Mouse (Mus musculus): ENCODE data around the gene Ifi213. TPM values are rescaled to one million over a fixed set of nuclear protein-coding genes. Genes with fewer than 3 reads are reported as not detected.
"Not testable (repeated sequence)": the region's sequence is repeated elsewhere in the genome, so short reads cannot be mapped to it uniquely, and the experiment has no call there.

Gene Ifi213
- total RNA-seq (2015; ENCODE audit: low replicate concordance) (4.6 TPM in 1 of 2 replicates, not detected in the other), total RNA-seq (2017; ENCODE audit: low replicate concordance) (1.3 and 2.2 TPM in 2 replicates)

DNA sequence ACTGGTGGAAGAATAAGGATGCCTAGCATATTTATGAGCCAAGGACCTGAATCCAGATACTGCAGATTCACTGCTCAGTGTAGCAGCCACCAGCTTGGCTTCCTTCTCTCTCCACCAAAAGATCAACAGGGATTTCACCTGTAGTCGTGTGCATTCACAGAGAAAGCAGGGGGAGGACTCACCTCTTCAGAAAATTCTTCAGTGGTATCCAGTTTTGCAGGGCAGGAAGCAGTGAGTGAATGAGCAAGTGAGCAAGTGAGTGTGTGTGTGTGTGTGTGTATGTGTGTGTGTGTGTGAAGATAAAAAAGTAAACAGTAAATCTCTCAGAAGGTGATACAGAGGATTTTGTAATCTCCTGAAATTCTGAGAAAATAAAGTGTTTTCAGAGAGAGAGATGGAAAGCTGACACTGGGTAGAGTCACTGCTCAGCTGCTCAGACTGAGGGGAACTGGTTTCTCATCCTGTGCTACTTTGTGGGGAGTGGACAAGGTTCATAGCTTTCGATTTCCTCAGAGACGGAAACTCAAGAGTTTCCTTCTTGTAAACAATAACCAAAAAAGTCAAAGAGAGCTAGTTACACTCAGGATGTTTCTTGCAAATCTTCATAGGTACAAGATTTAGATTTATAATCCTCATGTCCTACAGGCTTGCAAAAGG is at the start of gene Ifi213:
Gene Ifi213, minus strand, starts transcription at position 437 of the 657 bp plus-strand sequence.
- not testable (repeated sequence) for ATAC-seq (replicated peaks; ENCODE audit: low FRiP score, poor library complexity, severe bottlenecking)

DNA sequence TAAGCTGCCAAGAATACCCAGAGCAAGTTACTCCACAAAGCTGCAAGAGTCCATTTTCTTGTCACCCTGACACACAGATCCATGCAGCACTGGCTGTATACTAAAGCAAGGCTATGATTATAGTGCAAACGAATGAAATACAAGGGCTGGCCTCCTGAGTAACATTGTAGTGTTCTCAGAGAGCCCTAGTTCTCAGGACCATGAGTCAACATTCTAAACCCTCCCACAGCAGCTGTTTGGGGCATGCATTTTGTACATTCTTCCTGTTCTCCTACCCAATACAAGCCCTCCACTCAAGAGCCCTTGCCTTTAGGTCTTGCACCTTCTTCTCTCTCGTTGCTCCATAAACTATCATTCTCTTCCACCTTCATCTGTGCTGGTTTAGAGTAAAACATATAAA is 46.3 kb upstream of the Ifi213 start:
- no peak for ATAC-seq (replicated peaks; ENCODE audit: low FRiP score, poor library complexity, severe bottlenecking)

DNA sequence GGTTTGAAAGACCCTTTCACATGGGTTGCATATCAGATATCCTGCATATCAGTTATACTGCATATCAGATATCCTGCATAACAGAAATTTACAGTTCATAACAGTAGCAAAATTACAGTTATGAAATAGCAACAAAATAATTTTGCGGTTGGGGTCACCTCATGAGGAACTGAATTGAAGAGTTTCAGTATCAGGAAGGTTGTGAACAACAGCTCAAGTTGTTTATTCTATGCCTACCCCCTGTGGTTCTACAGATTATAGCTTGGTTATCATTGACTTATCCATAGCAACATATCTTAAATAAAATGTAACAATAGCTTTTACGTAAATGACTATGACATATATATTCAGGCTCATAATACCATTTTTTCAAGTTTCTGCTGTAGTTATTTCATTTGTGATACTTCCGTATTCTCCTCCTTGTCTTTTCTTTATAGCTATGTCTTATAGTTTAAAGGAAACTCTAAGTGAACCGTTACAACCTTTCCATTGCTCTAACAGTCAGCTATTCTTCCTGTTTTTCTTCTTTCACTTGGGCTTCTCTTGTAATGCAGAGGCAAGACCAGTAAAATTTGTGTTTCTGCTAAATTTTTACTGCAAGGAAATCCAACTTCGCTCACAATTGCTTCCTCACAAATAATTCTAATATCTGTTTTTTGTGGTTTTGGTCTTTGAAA is 35.0 kb upstream of the Ifi213 start:
- ATAC-seq (replicated peaks; ENCODE audit: low FRiP score, poor library complexity, severe bottlenecking), result no peak

DNA sequence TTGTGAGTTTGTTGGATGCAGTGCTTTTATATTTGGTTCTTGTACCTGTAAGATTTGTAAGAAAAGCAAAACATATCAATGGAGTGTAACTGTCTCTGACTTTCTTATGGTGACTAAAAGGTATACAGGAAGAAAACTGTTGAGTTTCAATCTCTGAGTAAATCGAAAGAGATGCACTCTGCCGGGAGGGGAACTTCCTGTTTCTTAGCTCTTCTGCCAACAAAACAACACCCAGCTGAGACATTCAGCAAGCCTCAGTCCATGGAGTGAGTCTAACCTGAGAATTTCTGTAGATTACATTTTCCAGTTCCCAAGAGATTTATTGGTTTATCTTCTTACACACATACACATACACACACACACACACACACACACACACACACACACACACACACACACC is 31.5 kb upstream of the Ifi213 start, which contains the start of gene Ifi209:
Gene Ifi209, plus strand, starts transcription at position 296 of the 400 bp plus-strand sequence.
- ATAC-seq (replicated peaks; ENCODE audit: low FRiP score, poor library complexity, severe bottlenecking), result not testable (repeated sequence)

DNA sequence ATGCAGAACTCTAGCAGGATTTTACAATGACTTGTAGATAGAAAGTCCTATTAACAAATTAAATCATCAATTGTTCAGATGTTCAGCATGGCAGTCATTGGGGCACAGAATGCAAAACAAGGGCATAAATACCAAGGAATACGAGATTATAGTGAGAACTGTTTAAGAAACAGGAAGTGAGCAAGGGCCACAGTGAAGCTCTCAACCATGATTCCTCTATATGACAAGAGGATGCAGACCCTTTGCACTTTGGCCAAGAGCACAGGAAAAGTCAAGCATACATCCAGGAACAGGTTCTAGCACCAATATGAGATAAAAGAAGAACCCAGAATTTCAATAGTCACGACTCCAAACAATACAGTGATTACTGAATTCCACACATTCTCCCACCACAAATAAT is 27.6 kb upstream of the Ifi213 start:
- ATAC-seq (replicated peaks; ENCODE audit: low FRiP score, poor library complexity, severe bottlenecking), result no peak

DNA sequence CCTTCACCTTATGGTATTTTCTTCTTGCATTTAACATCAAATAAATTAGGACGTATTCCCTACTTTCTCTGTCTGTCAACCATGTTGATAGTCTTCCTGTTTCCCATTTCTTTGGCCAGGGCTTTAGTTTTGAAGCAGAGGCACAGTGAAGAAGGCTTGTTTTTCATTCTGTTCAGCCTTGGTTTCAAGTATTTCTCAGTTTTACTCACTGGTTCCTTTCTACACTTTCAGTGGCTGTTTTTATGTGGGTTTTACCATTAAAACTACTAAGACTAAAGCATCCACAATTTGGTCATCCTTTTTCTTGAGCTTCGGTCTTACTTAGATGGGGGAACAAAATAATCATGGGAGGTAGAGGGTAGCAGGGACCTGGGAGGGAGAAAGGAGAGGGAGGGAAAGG is 25.0 kb upstream of the Ifi213 start:
- no peak for ATAC-seq (replicated peaks; ENCODE audit: low FRiP score, poor library complexity, severe bottlenecking)

DNA sequence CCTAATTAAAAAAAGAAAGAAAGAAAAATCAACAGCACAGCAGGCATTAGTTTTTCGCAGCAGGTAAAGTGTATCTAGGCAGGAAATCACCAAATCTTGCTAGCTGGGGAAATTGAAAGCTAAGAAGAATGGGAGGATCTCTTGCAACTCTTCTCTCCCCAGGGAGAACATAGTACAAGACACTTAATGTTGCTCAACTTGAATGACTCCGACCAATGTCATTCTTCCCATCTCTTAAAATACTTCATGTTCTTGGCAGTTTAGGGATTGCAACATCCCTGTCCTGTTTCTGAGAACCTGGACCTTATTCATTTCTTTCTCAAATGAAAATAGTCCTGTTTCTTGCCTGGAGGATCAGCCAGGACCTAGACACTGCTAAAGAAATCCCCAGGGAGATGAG is 23.1 kb upstream of the Ifi213 start:
- ATAC-seq (replicated peaks; ENCODE audit: low FRiP score, poor library complexity, severe bottlenecking), result not testable (repeated sequence)

DNA sequence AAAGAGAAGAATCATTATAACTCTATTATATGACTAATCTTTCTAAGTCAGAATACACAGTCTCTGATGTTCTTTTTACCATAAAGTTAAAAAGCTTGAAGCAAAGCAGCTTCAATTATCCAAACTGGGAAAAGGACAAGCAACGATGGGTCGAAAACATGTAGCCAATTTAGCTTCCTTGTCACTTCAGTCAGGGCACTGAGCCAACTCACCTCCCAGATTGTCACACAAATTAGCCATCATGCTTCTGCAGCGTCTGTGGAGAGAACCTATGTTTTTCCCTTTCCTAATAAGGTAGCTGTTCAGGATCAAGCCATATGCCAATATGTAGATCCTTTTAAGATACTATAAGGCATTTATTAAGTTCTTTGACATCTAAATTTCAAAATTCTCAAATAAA is 11.2 kb upstream of the Ifi213 start:
- ATAC-seq (replicated peaks; ENCODE audit: low FRiP score, poor library complexity, severe bottlenecking), result not testable (repeated sequence)

DNA sequence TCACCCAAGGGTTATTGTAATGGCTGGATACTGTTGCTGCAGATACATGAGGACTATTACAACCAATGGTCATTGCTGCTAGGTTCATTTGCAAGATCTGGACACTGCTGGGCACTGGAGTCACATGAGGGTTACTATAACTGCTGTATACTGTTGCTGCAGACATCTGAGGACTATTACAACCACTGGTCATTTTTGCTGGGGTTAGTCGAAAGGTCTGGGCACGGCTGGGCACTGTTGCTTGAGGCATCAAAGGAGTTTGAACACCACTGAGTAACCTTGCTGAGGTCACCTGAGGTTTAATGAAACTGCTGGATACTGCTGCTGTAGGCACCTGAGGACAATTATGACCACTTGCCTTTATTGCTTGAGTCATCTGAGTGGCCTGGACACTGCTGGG is 9.4 kb downstream of the Ifi213 start:
- ATAC-seq (replicated peaks; ENCODE audit: low FRiP score, poor library complexity, severe bottlenecking), result not testable (repeated sequence)

DNA sequence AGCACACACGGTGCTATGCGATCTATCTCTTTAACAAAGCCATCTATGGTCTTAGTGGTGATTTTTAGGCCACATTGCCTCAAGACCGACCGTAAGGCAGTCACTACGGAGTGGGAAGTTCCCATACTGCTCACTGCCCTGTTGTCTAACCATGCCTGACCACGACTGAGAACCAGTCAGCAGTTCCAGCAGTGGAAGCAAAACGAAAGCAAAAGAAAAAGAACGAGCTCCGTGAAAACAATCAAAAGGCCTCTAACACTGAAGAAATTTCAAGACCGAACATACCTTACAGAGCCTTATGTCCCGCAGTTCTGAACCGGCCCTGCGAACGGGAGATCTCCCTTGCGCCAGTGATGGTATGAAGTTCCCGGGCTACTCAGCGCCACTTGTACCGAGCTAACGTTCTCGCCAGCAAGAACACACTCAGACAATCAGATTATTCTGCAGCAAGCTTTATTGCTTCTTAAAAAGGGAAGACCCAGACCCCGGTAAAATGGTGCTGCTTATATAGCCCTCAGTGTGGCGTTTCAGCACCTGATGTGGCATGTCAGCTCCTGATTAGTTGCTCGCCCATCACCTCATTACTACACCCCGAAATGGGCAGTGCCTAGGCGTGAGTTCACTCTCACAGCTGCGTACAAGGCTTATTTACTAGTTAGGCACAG is 19.0 kb downstream of the Ifi213 start:
- ATAC-seq (replicated peaks; ENCODE audit: low FRiP score, poor library complexity, severe bottlenecking), result no peak

DNA sequence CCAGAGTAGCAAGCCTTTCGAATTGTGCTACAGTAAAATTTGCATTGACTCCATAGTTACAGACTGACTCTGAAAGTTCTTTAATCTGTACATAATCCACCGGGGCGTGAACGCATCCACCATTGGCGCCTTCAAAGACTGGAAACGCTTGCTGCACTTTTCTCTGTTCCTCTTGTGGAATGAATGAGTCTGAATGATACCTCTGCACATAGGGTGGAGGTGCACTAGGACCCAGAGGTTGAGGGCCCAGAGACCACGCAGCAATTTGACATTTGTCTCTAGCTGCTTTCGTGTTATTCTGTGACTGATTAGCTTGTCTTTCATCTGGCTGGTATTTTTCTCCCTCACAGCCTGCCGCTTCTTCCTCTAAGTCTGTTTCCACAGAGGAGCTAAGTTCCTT is 20.0 kb downstream of the Ifi213 start:
- no peak for ATAC-seq (replicated peaks; ENCODE audit: low FRiP score, poor library complexity, severe bottlenecking)

DNA sequence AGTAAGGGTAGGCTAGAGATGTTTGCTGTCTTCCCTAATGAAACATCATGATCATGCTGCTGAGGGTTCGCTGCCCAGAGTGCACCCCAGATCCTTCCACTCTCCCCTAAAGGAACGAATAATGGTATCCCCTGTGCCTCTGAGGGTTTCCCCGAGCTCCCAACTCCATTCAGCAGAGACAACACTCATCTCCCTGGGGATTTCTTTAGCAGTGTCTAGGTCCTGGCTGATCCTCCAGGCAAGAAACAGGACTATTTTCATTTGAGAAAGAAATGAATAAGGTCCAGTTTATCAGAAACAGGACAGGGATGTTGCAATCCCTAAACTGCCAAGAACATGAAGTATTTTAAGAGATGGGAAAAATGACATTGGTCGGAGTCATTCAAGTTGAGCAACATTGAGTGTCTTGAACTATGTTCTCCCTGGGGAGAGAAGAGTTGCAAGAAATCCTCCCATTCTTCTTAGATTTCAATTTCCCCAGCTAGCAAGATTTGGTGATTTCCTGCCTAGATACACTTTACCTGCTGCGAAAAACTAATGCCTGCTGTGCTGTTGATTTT is 48.5 kb downstream of the Ifi213 start:
- not testable (repeated sequence) for ATAC-seq (replicated peaks; ENCODE audit: low FRiP score, poor library complexity, severe bottlenecking)

DNA sequence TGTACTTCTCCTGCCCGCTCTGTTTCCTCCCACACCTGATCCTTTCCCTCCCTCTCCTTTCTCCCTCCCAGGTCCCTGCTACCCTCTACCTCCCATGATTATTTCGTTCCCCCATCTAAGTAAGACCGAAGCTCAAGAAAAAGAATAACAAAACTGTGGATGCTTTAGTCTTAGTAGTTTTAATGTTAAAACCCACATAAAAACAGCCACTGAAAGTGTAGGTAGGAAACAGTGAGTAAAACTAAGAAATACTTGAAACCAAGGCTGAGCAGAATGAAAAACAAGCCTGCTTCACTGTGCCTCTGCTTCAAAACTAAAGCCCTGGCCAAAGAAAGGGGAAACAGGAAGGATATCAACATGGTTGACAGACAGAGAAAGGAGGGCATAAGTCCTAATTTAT is 50.3 kb downstream of the Ifi213 start:
- ATAC-seq (replicated peaks; ENCODE audit: low FRiP score, poor library complexity, severe bottlenecking), result not testable (repeated sequence)

DNA sequence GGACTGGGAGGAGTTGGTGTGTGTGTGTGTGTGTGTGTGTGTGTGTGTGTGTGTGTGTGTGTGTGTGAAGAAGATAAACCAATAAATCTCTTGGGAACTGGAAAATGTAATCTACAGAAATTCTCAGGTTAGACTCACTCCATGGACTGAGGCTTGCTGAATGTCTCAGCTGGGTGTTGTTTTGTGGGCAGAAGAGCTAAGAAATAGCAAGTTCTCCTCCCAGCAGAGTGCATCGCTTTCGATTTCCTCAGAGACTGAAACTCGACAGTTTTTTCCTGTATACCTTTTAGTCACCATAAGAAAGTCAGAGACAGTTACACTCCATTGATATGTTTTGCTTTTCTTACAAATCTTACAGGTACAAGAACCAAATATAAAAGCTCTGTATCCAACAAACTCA is 63.3 kb downstream of the Ifi213 start, which contains the start of gene Ifi214:
Gene Ifi214, minus strand, starts transcription at position 167 of the 400 bp plus-strand sequence.
- ATAC-seq (replicated peaks; ENCODE audit: low FRiP score, poor library complexity, severe bottlenecking), result not testable (repeated sequence)

DNA sequence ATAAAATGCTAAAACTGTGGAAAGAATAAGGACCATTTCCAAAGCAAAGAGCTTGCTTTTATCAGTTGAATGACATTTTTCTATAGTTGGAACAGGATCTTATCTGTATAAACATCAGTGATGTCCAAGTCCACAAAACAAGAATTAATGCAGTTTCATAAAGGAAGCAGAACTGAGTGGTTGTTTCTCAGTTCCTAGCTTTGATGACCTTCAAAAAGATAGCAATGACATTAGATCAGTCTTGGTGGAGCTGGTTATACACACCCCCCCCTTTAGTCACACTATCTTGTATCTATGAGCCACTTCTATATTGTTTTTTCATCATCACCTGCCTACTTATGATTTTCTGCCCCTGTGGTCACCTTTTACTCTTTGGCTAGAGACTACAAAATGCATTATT is 77.6 kb downstream of the Ifi213 start:
- ATAC-seq (replicated peaks; ENCODE audit: low FRiP score, poor library complexity, severe bottlenecking), result no peak

Other genes starting within 250 kb of the Ifi213 start
- 20.5 and 27.7 TPM in 2 replicates for gene Aim2, start 248.4 kb downstream of the Ifi213 start, total RNA-seq (2015; ENCODE audit: low replicate concordance)
- 45.9 and 55.4 TPM in 2 replicates for gene Aim2, start 248.4 kb downstream of the Ifi213 start, total RNA-seq (2017; ENCODE audit: low replicate concordance)
- 4.8 TPM in 1 of 2 replicates, not detected in the other for gene Cadm3, start 231.6 kb downstream of the Ifi213 start, total RNA-seq (2015; ENCODE audit: low replicate concordance)
- 1.4 and 5.4 TPM in 2 replicates for gene Cadm3, start 231.6 kb downstream of the Ifi213 start, total RNA-seq (2017; ENCODE audit: low replicate concordance)
- 0.84 and 14.2 TPM in 2 replicates for gene Ifi206, start 108.2 kb downstream of the Ifi213 start, total RNA-seq (2015; ENCODE audit: low replicate concordance)
- gene Ifi206, start 108.2 kb downstream of the Ifi213 start, total RNA-seq (2017; ENCODE audit: low replicate concordance), result 0.42 and 0.60 TPM in 2 replicates
- not detected in 2 replicates for gene Ifi214, start 63.3 kb downstream of the Ifi213 start, total RNA-seq (2015; ENCODE audit: low replicate concordance)
- not detected in 2 replicates for gene Ifi214, start 63.3 kb downstream of the Ifi213 start, total RNA-seq (2017; ENCODE audit: low replicate concordance)
- gene Ifi209, start 31.6 kb upstream of the Ifi213 start, total RNA-seq (2015; ENCODE audit: low replicate concordance), result 16.3 and 20.6 TPM in 2 replicates
- gene Ifi209, start 31.6 kb upstream of the Ifi213 start, total RNA-seq (2017; ENCODE audit: low replicate concordance), result 18.5 and 20.4 TPM in 2 replicates
- 0.42 TPM in 1 of 2 replicates, not detected in the other for gene Ifi208, start 74.4 kb upstream of the Ifi213 start, total RNA-seq (2015; ENCODE audit: low replicate concordance)
- 0.17 and 2.0 TPM in 2 replicates for gene Ifi208, start 74.4 kb upstream of the Ifi213 start, total RNA-seq (2017; ENCODE audit: low replicate concordance)
- gene Ifi207, start 142.5 kb upstream of the Ifi213 start, total RNA-seq (2015; ENCODE audit: low replicate concordance), result 3.1 and 21.9 TPM in 2 replicates
- gene Ifi207, start 142.5 kb upstream of the Ifi213 start, total RNA-seq (2017; ENCODE audit: low replicate concordance), result 6.2 and 7.7 TPM in 2 replicates
- gene Ifi204, start 167.7 kb upstream of the Ifi213 start, total RNA-seq (2015; ENCODE audit: low replicate concordance), result 9.0 and 17.1 TPM in 2 replicates
- gene Ifi204, start 167.7 kb upstream of the Ifi213 start, total RNA-seq (2017; ENCODE audit: low replicate concordance), result 13.9 and 16.2 TPM in 2 replicates

All from erythroblast, adult 5-6 weeks (primary cell).